Mouse (Mus musculus): Measurements from ENCODE around the gene Add3.
"Not testable (repeated sequence)": the region's sequence is repeated elsewhere in the genome, so short reads cannot be mapped to it uniquely, and the experiment has no call there.

Add3 gene

GRCm38 (mm10) chr19:53190232-53190631 is 50.0 kb downstream of the Add3 start:
- in situ Hi-C loops (cut with MboI, MseI): no loop called here

GRCm38 (mm10) chr19:53191867-53192487 is 51.7 kb downstream of the Add3 start:
- in situ Hi-C loops (cut with MboI, MseI): no loop called here

- in situ Hi-C loops (cut with MboI, MseI): no loop called here
Measured at GRCm38 (mm10) chr19:53193190-53193589, 52.9 kb downstream of the Add3 start.

GRCm38 (mm10) chr19:53193964-53194582 is 53.8 kb downstream of the Add3 start:
- in situ Hi-C loops (cut with MboI, MseI): no loop called here

- in situ Hi-C loops (cut with MboI, MseI): no loop called here
Measured at GRCm38 (mm10) chr19:53194751-53195520, 54.7 kb downstream of the Add3 start.

- in situ Hi-C loops (cut with MboI, MseI): no loop called here
Measured at GRCm38 (mm10) chr19:53196961-53197360, 56.7 kb downstream of the Add3 start.

GRCm38 (mm10) chr19:53197766-53198165 is 57.5 kb downstream of the Add3 start:
- in situ Hi-C loops (cut with MboI, MseI): no loop called here

- in situ Hi-C loops (cut with MboI, MseI): no loop called here
Measured at GRCm38 (mm10) chr19:53198706-53199572, 58.7 kb downstream of the Add3 start.

- in situ Hi-C loops (cut with MboI, MseI): no loop called here
Measured at GRCm38 (mm10) chr19:53199711-53200110, 59.5 kb downstream of the Add3 start.

GRCm38 (mm10) chr19:53202116-53202515 is 61.9 kb downstream of the Add3 start:
- in situ Hi-C loops (cut with MboI, MseI): no loop called here

GRCm38 (mm10) chr19:53206986-53207385 is 66.7 kb downstream of the Add3 start:
- in situ Hi-C loops (cut with MboI, MseI): no loop called here

GRCm38 (mm10) chr19:53208830-53209229 is 68.6 kb downstream of the Add3 start:
- in situ Hi-C loops (cut with MboI, MseI): no loop called here

- in situ Hi-C loops (cut with MboI, MseI): no loop called here
Measured at GRCm38 (mm10) chr19:53210251-53210650, 70.0 kb downstream of the Add3 start.

GRCm38 (mm10) chr19:53215352-53215751 is 75.1 kb downstream of the Add3 start:
- in situ Hi-C loops (cut with MboI, MseI): loop anchor here in 1 of 2 experiments (5.0 kb wide), 1 partner anchor 73 kb away; the partner anchor contains the start of gene Add3

GRCm38 (mm10) chr19:53216761-53217538 is 76.7 kb downstream of the Add3 start:
- in situ Hi-C loops (cut with MboI, MseI): loop anchor here in 1 of 2 experiments (5.0 kb wide), 1 partner anchor 75 kb away; the partner anchor contains the start of gene Add3

- in situ Hi-C loops (cut with MboI, MseI): loop anchor here in 1 of 2 experiments (5.0 kb wide), 1 partner anchor 76 kb away; the partner anchor contains the start of gene Add3
Measured at GRCm38 (mm10) chr19:53217837-53218236, 77.6 kb downstream of the Add3 start.

GRCm38 (mm10) chr19:53219305-53219704 is 79.1 kb downstream of the Add3 start:
- in situ Hi-C loops (cut with MboI, MseI): loop anchor here in 1 of 2 experiments (5.0 kb wide), 1 partner anchor 77 kb away; the partner anchor contains the start of gene Add3

GRCm38 (mm10) chr19:53221186-53221585 is 80.9 kb downstream of the Add3 start:
- in situ Hi-C loops (cut with MboI, MseI): no loop called here

- in situ Hi-C loops (cut with MboI, MseI): not testable (repeated sequence)
Measured at GRCm38 (mm10) chr19:53225249-53226070, 85.2 kb downstream of the Add3 start.

GRCm38 (mm10) chr19:53226651-53227050 is 86.4 kb downstream of the Add3 start:
- in situ Hi-C loops (cut with MboI, MseI): no loop called here

All from T-helper 17 cell (primary cell).